Mouse (Mus musculus) brain, embryonic 18.5 days (tissue): Measurements from ENCODE around the gene Hnrnpk.
A peak's percentile ranks its signal among the peaks of the same experiment; 100 is the strongest.
"Not testable (repeated sequence)": the region's sequence is repeated elsewhere in the genome, so short reads cannot be mapped to it uniquely, and the experiment has no call there.

Source experiments
- DNase-seq: peaks from one replicate; pipeline ENCODE4 v3.0.0-alpha.2; 2012; ENCODE audit warnings: low read depth, low spot score

Hnrnpk gene

GRCm38 (mm10) chr13:58388379-58388778 lies 14.8 kb downstream of the Hnrnpk start:
- no peak for DNase-seq

- DNase-seq = no peak
These were observed 15.2 kb downstream of the Hnrnpk start for GRCm38 (mm10) chr13:58387948-58388347.

- no peak for DNase-seq
These were observed 17.6 kb downstream of the Hnrnpk start for GRCm38 (mm10) chr13:58385547-58385920.

- no peak for DNase-seq
These were observed 18.2 kb downstream of the Hnrnpk start, which contains the start of gene 2210016F16Rik for GRCm38 (mm10) chr13:58384779-58385546. Gene 2210016F16Rik, minus strand, starts transcription at chr13:58385225.

- no peak for DNase-seq
These were observed 18.8 kb downstream of the Hnrnpk start for GRCm38 (mm10) chr13:58384371-58384770.

GRCm38 (mm10) chr13:58373153-58373470 lies 30.0 kb downstream of the Hnrnpk start:
- DNase-seq = no peak

- no peak for DNase-seq
These were observed 30.6 kb downstream of the Hnrnpk start for GRCm38 (mm10) chr13:58372278-58373152.

GRCm38 (mm10) chr13:58368835-58369234 lies 34.3 kb downstream of the Hnrnpk start:
- no peak for DNase-seq

- DNase-seq = no peak
These were observed 35.5 kb downstream of the Hnrnpk start for GRCm38 (mm10) chr13:58367641-58368040.

GRCm38 (mm10) chr13:58366373-58366772 lies 36.8 kb downstream of the Hnrnpk start:
- DNase-seq = no peak

- not testable (repeated sequence) for DNase-seq
These were observed 38.0 kb downstream of the Hnrnpk start for GRCm38 (mm10) chr13:58365179-58365578.

- no peak for DNase-seq
These were observed 38.6 kb downstream of the Hnrnpk start for GRCm38 (mm10) chr13:58364353-58365175.

GRCm38 (mm10) chr13:58359304-58359653 lies 43.9 kb downstream of the Hnrnpk start:
- no peak for DNase-seq

- DNase-seq = peak; percentile 54
These were observed 44.4 kb downstream of the Hnrnpk start, which contains the start of gene Kif27 for GRCm38 (mm10) chr13:58358629-58359303. Gene Kif27, minus strand, starts transcription at chr13:58359122.

GRCm38 (mm10) chr13:58352996-58353395 lies 50.1 kb downstream of the Hnrnpk start:
- DNase-seq = no peak

GRCm38 (mm10) chr13:58350606-58351005 lies 52.5 kb downstream of the Hnrnpk start:
- DNase-seq = no peak

GRCm38 (mm10) chr13:58344505-58344904 lies 58.6 kb downstream of the Hnrnpk start:
- DNase-seq = no peak
